Mouse (Mus musculus) myocyte (in vitro differentiated cells): ENCODE results near the gene Ppm1k.

Source experiments
- E2F4 ChIP-seq: IDR thresholded peaks from one replicate; pipeline ENCODE4 v1.6.1; 2011; ENCODE audit warnings: mild to moderate bottlenecking, control low read depth, moderate library complexity; ENCODE audit not compliant: insufficient read depth
- MYOG ChIP-seq, 3 experiments: IDR thresholded peaks; one replicate each; pipeline ENCODE4 v1.6.1; 2011; ENCODE audit warnings: control low read depth in 2 of 3, low read depth in 2 of 3, mild to moderate bottlenecking in 2 of 3; ENCODE audit not compliant: insufficient read length in 2 of 3, control insufficient read depth in 1 of 3, insufficient read depth in 1 of 3
- POLR2A ChIP-seq: IDR thresholded peaks from one replicate; pipeline ENCODE4 v1.6.1; 2011; ENCODE audit warnings: low read depth, mild to moderate bottlenecking, control low read depth, moderate library complexity; ENCODE audit not compliant: insufficient read length
- POLR2AphosphoS2 ChIP-seq: IDR thresholded peaks from one replicate; pipeline ENCODE4 v1.6.1; 2011; ENCODE audit warnings: low read depth, control low read depth; ENCODE audit not compliant: insufficient read length
- USF1 ChIP-seq: IDR thresholded peaks from one replicate; pipeline ENCODE4 v1.6.1; 2011; ENCODE audit warnings: low read depth, mild to moderate bottlenecking, control low read depth, moderate library complexity

GRCm38 (mm10) chr6:57513351-57514034 lies 21.8 kb downstream of the Ppm1k start:
- no peak for TF ChIP-seq POLR2A
- no peak for TF ChIP-seq E2F4
- no peak for TF ChIP-seq POLR2AphosphoS2
- TF ChIP-seq MYOG (IDR thresholded peaks at IDR 0.05; ENCODE audit: control insufficient read depth in 1 of 3, insufficient read depth in 1 of 3, insufficient read length in 2 of 3, low read depth in 2 of 3), result no peak
- no peak for TF ChIP-seq USF1
